Mouse (Mus musculus): ENCODE measurements at regions not wholly inside any gene's neighbourhood (a gene's known extent, or its start where the extent isn't known, plus 50 kb on each side); places are given as distances from the start of the nearest gene placed in this dataset.

DNA sequence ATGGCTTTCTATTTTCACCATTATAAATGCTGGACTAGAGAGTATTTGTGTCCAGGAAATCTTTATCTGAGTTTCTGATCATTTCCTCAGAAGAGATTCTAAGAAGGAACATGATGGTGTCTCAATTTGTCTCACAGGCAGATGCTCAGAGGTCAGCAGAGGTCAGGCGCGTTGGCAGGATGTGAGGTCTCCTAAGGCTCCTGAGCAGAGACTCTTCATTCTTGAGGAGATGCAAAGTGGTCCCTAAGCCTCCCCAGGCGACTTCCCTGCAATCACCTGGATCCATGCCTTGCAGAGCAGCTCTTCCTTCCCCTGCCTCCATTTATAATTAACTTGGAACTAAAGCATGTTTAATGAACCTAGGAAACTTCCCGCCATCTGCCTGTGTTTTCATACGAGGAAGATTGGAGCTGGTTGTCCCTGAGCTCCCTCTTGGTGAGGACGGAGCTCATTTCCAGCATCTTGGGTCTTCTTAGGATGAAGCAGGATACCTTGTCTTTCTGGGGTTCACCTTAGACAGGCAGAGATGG is 71.8 kb downstream of the Arf2 start:
- no peak for DNase-seq

DNA sequence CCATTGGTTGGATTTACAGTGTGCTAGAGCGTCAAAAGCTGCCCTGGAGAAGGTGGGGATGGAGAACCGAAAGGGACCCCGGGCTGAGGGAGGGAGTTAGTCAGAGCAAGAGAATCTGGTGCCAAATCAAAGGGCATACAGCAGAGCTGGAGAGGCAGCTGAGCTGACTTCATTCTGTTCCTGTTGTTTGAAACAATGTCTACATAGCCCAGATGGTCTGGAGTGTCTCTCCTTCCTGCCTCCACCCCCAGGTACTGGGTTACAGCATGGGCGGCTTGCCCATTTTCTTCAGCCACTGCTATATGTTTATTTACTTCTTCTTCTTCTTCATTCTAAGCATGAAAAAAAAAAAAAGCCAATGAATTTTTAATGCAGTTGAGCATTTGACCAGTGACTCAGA is 78.7 kb downstream of the Arf2 start:
- DNase-seq, result no peak

DNA sequence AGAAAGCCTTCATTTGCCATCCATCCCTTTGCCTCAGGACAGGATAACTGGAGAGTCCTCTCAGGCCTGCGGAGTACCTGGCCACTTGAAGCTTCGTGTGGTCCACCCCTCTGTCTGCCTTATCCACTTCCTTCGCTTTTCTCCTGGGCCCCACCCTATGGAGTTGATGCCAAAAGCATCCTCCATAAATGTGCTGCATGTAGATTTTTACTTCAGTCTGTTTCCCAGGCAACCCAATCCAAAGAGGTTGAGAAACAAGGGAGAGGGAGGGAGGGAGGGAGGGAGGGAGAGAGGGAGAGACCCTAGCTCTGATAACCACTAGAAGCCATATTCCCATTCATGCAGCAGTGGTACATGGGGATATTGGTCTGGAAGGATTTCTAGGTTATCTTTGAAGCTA is 80.7 kb upstream of the Crhr1 start:
- DNase-seq, result no peak

DNA sequence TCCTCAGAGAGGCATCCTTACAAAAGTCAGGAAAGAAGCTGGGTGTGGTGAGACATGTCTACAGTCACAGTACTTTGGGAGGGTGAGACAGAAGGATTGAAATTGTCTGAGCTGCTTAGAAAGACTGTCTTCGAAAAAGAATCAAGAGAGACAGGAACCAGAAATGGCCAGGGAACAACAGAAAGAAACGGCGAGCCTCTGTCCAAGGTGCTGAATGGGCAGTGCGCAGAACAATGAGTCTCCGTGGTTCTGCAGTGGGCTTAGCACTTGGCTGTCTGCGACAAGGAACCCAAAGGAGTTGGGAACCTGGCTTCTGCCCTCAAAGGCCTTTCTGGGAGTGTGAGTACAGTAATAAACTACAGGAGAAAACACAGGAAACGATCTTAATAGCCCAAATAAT is 79.4 kb upstream of the Crhr1 start:
- peak; percentile 11 for DNase-seq

DNA sequence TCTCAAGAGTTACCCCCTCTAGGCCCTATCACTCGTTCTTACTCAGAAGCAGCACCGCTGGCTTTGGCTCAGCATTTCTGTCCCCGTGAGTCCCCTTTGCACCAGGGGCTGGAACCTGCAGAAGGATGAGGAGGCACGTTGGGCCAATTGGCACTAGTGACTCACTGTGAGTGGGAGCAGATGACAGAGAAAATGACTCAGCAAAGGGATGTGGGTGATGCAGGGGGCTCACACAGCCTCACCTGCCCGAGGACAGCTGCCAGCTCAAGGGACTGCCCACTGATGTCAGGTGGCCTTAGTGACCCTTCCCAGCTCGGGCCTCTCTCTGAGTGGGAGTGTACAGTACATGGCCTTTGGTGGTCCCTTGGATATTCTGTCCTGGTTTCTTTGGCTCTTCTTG is 76.7 kb upstream of the Crhr1 start:
- no peak for DNase-seq

DNA sequence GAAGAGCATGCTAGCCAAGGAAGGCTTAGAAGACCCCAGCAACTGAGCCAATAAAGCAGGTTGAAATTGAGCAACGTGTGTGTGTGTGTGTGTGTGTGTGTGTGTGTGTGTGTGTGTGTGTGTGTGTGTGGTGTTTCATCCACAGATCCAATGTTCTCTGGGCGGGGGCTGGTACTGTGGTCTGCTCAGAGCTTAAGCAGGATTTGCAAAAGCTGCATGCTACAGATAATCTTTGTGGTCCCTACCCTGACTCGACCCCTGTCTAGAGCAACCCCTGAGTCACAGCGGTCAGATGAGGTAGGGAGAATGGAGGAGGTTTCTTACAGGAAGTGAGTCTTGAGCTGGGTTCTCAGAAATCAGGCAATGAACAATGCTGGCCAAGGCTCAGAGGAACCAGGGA is 75.6 kb upstream of the Crhr1 start:
- DNase-seq, result no peak

DNA sequence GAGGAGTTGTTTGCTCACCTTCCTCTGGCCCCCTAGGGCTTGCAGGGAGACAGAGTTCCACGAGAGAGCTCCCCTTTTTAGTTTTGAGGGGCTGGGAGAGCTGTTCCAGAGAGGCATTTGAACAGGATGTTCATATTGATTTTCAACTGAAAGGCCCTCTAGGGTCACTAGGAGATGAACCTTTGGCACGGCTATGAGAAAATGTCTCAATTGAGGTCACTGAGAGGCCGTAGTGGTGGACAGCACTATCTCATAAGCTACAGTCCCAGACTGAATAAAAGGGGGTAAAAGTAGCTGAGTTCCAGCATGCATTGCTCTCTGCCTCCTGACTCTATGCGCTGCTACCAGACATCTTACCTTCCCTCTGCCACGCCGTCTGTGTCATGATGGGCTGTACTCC is 74.1 kb upstream of the Crhr1 start:
- no peak for DNase-seq

DNA sequence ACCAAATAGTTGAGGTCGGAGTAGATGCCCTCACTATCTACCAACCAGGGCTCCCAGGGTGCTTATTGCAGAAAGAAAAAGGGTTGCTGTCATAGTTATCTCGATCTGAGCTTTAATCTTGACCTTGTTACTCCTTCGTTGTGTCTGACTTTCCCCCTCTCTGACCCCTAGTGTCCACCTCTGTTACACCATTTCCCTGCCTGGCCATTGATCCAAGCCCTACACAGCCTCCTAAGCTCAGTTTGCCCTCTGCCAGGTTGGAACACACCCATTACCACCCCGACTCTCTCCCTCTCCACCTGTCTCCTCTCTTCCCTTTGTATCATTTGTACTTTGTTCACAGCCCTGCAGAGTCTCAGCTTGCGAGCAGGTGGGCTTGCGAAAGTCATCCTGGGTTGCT is 73.6 kb upstream of the Crhr1 start:
- no peak for DNase-seq

DNA sequence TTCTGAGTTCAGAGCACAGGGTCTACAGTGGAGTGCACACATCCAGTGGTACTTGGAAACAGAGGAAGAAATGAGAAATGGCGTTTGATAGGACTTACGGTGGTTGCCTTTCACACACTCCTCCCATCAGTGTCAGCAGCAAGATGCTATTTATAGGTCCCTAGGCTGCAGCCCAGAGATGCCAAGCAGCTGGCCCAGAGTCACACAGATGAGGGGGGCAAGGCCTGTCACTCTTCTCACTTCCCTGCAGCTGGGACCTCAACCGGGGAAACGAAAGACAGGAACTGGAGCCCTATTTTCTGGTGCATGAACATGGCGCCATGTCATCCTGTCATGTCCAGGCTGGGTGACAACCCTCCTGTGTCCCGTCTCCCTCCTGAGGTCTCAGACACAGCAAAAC is 71.3 kb upstream of the Crhr1 start:
- no peak for DNase-seq

DNA sequence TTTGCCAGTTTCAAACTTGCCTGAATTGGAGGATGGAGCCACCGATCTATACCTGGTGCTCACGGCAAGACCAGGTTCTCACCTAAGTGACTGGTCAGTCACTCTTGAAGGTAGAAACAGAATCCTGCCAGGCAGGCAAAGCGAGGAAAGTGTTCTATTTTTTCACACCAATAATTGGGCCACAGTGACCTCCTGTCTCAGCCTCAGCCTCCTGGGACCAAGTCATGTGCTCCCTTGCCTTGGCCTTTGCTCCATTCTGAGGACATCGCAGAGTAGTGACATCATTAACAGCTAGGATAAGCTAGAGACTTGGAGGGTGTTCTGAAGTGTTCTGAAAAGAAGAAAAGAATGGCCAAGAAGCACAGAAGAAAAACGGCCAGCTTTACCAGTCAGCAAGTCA is 67.5 kb upstream of the Crhr1 start:
- no peak for DNase-seq

DNA sequence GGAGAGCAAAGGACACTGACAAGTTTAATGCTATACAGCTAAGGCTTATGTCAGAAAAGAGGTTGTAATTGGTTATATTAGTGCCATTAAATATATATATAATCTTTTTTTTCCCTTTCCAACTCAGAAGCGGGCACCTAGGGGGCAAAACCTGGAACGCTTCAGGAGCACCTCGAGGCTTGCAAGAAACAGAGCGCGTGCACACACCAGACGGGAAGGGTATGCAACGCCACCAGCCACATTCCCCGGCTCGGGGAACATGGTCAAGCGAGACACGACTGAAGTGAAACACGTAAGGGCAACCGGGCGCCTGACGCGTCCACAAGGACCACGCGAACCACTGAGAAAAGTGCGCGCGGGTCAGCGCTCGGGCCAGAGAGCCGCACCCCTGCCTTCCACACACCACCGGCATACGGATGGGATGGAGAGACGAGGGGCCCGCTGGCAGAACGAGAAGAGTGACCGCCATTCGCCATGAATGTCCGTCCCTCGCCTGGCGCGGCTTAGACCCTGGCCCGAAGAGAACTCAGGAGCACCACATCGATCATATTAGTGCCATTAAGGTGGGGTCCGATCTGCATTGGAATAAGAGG is 60.0 kb upstream of the Crhr1 start:
- no peak for DNase-seq

DNA sequence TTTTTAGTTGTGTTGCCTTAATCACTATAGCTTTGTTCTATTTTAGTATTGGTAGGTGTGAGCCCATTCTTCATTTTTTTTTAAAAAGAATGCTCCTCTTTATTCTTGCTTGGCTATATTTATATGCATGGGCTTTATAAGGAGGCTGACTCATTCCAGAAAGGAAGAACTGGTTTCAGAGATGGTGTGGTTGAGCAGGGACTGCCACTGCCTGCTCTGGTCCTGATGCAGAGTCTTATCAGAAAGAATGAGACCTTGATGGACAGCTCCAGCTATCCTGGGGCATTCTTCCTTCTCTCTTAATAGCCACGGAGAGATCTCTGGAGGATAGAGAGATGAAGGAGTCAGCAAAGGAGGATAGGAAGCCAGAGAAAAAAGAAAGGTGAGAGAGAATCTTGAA is 57.9 kb upstream of the Crhr1 start:
- DNase-seq, result no peak

DNA sequence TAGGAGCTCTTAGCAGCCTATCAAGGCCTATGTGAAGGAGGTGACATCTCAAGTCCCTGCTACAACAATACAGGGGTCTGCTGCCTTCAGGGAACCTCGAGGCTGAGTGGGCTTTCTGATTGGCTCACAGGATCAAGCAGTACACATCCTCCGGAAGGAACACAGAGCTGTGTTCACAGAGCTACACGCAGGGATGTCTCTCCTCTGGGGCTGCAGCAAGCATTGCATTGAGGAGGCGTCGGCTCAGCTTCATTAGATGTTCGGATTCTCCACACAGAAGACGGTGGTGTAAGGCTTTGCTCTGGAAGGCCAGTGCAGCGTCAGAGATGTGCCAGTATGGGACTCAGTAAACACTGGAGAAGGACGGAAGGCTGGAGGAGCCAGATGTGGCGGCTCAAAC is 57.3 kb upstream of the Crhr1 start:
- no peak for DNase-seq

DNA sequence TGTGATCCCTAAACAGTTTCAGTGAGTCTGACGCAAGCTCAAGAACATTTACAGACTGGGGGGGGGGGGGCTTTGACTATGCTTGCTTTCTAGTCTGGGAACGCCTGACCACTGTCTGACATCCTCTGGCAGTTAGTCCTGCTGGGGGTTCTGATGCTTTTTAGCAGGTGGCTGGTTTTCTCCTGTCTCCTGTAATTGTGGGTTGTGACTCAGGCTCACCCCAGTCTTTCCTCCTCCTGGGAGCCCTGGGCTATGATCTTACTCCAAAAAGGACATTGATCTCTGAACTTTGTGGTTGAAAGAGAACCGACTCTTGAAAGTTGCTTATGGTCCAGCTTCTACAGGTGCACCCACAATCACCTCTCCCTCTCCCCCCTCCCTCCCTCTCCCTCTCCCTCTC is 50.6 kb upstream of the Crhr1 start:
- DNase-seq, result no peak
